Mouse (Mus musculus): ENCODE results near the gene Lpar6. TPM values are rescaled to one million over a fixed set of nuclear protein-coding genes. Genes with fewer than 3 reads are reported as not detected.
A peak's percentile ranks its signal among the peaks of the same experiment; 100 is the strongest.

Lpar6 gene
- polyA plus RNA-seq, 1 experiment: 12.9 TPM

- Histone ChIP-seq H3K4me3 (ENCODE audit: low read depth, low read length) (no peak overlapping the region), H3K9me3 (replicated peaks; ENCODE audit: control insufficient read depth, insufficient read depth, low read length, poor library complexity, severe bottlenecking) (no peaks in the 10 kb centered on the region), H3K9ac (ENCODE audit: low read depth, poor library complexity, severe bottlenecking) (no peak overlapping the region), H3K4me1 (ENCODE audit: control insufficient read depth, insufficient read depth, low read length) (no peaks in the 10 kb centered on the region), H3K27ac (ENCODE audit: insufficient read depth, low read length) (no peak overlapping the region), H3K27me3 (ENCODE audit: control insufficient read depth, insufficient read depth, low read length, poor library complexity, severe bottlenecking) (no peaks in the 10 kb centered on the region), H3K36me3 (ENCODE audit: control insufficient read depth, insufficient read depth, low read length, poor library complexity, severe bottlenecking) (no peaks in the 10 kb centered on the region)
- TF ChIP-seq CTCF (IDR thresholded peaks at IDR 0.05; ENCODE audit: low read depth, low read length): no peak
- TF ChIP-seq EP300 (IDR thresholded peaks at IDR 0.05; ENCODE audit: insufficient read depth, low read depth, low read length): no peak
- no peak for TF ChIP-seq POLR2A (IDR thresholded peaks at IDR 0.05; ENCODE audit: insufficient read depth, low read length)
These were observed 26.2 kb upstream of the Lpar6 start for GRCm38 (mm10) chr14:73211477-73211876.

- H3K27ac ChIP-seq (ENCODE audit: insufficient read depth, low read length): no peak overlapping the region
- no peaks in the 10 kb centered on the region for H3K36me3 ChIP-seq (ENCODE audit: control insufficient read depth, insufficient read depth, low read length, poor library complexity, severe bottlenecking)
- no peaks in the 10 kb centered on the region for H3K27me3 ChIP-seq (ENCODE audit: control insufficient read depth, insufficient read depth, low read length, poor library complexity, severe bottlenecking)
- TF ChIP-seq CTCF (IDR thresholded peaks at IDR 0.05; ENCODE audit: low read depth, low read length): no peak
- no peak for TF ChIP-seq POLR2A (IDR thresholded peaks at IDR 0.05; ENCODE audit: insufficient read depth, low read length)
- no peak for TF ChIP-seq EP300 (IDR thresholded peaks at IDR 0.05; ENCODE audit: insufficient read depth, low read depth, low read length)
- H3K4me1 ChIP-seq (ENCODE audit: control insufficient read depth, insufficient read depth, low read length): no peaks in the 10 kb centered on the region
- no peak overlapping the region for H3K9ac ChIP-seq (ENCODE audit: low read depth, poor library complexity, severe bottlenecking)
- no peaks in the 10 kb centered on the region for H3K9me3 ChIP-seq (replicated peaks; ENCODE audit: control insufficient read depth, insufficient read depth, low read length, poor library complexity, severe bottlenecking)
- H3K4me3 ChIP-seq (ENCODE audit: low read depth, low read length): no peak overlapping the region
These were observed 20.6 kb upstream of the Lpar6 start for GRCm38 (mm10) chr14:73217062-73217461.

- Histone ChIP-seq H3K9me3 (replicated peaks; ENCODE audit: control insufficient read depth, insufficient read depth, low read length, poor library complexity, severe bottlenecking) (no peaks in the 10 kb centered on the region), H3K4me3 (ENCODE audit: low read depth, low read length) (no peak overlapping the region), H3K4me1 (ENCODE audit: control insufficient read depth, insufficient read depth, low read length) (no peaks in the 10 kb centered on the region), H3K27me3 (ENCODE audit: control insufficient read depth, insufficient read depth, low read length, poor library complexity, severe bottlenecking) (no peaks in the 10 kb centered on the region), H3K27ac (ENCODE audit: insufficient read depth, low read length) (no peak overlapping the region), H3K36me3 (ENCODE audit: control insufficient read depth, insufficient read depth, low read length, poor library complexity, severe bottlenecking) (no peaks in the 10 kb centered on the region), H3K9ac (ENCODE audit: low read depth, poor library complexity, severe bottlenecking) (no peak overlapping the region)
- TF ChIP-seq CTCF (IDR thresholded peaks at IDR 0.05; ENCODE audit: low read depth, low read length) (no peak), POLR2A (IDR thresholded peaks at IDR 0.05; ENCODE audit: insufficient read depth, low read length) (no peak), EP300 (IDR thresholded peaks at IDR 0.05; ENCODE audit: insufficient read depth, low read depth, low read length) (no peak)
These were observed 15.3 kb upstream of the Lpar6 start for GRCm38 (mm10) chr14:73222316-73222970.

GRCm38 (mm10) chr14:73226346-73226745, 11.3 kb upstream of the Lpar6 start:
- H3K4me1 ChIP-seq (ENCODE audit: control insufficient read depth, insufficient read depth, low read length): peaks cover 1% of the 10 kb centered on the region
- no peak overlapping the region for H3K27ac ChIP-seq (ENCODE audit: insufficient read depth, low read length)
- TF ChIP-seq CTCF (IDR thresholded peaks at IDR 0.05; ENCODE audit: low read depth, low read length) (no peak), POLR2A (IDR thresholded peaks at IDR 0.05; ENCODE audit: insufficient read depth, low read length) (no peak), EP300 (IDR thresholded peaks at IDR 0.05; ENCODE audit: insufficient read depth, low read depth, low read length) (no peak)
- H3K36me3 ChIP-seq (ENCODE audit: control insufficient read depth, insufficient read depth, low read length, poor library complexity, severe bottlenecking): no peaks in the 10 kb centered on the region
- no peaks in the 10 kb centered on the region for H3K27me3 ChIP-seq (ENCODE audit: control insufficient read depth, insufficient read depth, low read length, poor library complexity, severe bottlenecking)
- no peak overlapping the region for H3K4me3 ChIP-seq (ENCODE audit: low read depth, low read length)
- 0 out of 2 replicates have a peak, but pooled peaks cover 2% of the 10 kb centered on the region for H3K9me3 ChIP-seq (replicated peaks; ENCODE audit: control insufficient read depth, insufficient read depth, low read length, poor library complexity, severe bottlenecking)
- no peak overlapping the region for H3K9ac ChIP-seq (ENCODE audit: low read depth, poor library complexity, severe bottlenecking)

- H3K4me3 ChIP-seq (ENCODE audit: low read depth, low read length): no peak overlapping the region
- peaks cover 1% of the 10 kb centered on the region for H3K4me1 ChIP-seq (ENCODE audit: control insufficient read depth, insufficient read depth, low read length)
- H3K27ac ChIP-seq (ENCODE audit: insufficient read depth, low read length): no peak overlapping the region
- H3K27me3 ChIP-seq (ENCODE audit: control insufficient read depth, insufficient read depth, low read length, poor library complexity, severe bottlenecking): no peaks in the 10 kb centered on the region
- H3K9ac ChIP-seq (ENCODE audit: low read depth, poor library complexity, severe bottlenecking): no peak overlapping the region
- H3K36me3 ChIP-seq (ENCODE audit: control insufficient read depth, insufficient read depth, low read length, poor library complexity, severe bottlenecking): no peaks in the 10 kb centered on the region
- TF ChIP-seq EP300 (IDR thresholded peaks at IDR 0.05; ENCODE audit: insufficient read depth, low read depth, low read length) (no peak), POLR2A (IDR thresholded peaks at IDR 0.05; ENCODE audit: insufficient read depth, low read length) (no peak), CTCF (IDR thresholded peaks at IDR 0.05; ENCODE audit: low read depth, low read length) (no peak)
- 0 out of 2 replicates have a peak, but pooled peaks cover 2% of the 10 kb centered on the region for H3K9me3 ChIP-seq (replicated peaks; ENCODE audit: control insufficient read depth, insufficient read depth, low read length, poor library complexity, severe bottlenecking)
These were observed 10.8 kb upstream of the Lpar6 start for GRCm38 (mm10) chr14:73226849-73227248.

- Histone ChIP-seq H3K9me3 (replicated peaks; ENCODE audit: control insufficient read depth, insufficient read depth, low read length, poor library complexity, severe bottlenecking) (peaks cover 8% of the 10 kb centered on the region), H3K27ac (ENCODE audit: insufficient read depth, low read length) (peak overlapping the region; percentile 87), H3K9ac (ENCODE audit: low read depth, poor library complexity, severe bottlenecking) (no peak overlapping the region), H3K27me3 (ENCODE audit: control insufficient read depth, insufficient read depth, low read length, poor library complexity, severe bottlenecking) (no peaks in the 10 kb centered on the region), H3K4me1 (ENCODE audit: control insufficient read depth, insufficient read depth, low read length) (peaks cover 8% of the 10 kb centered on the region), H3K4me3 (ENCODE audit: low read depth, low read length) (no peak overlapping the region), H3K36me3 (ENCODE audit: control insufficient read depth, insufficient read depth, low read length, poor library complexity, severe bottlenecking) (no peaks in the 10 kb centered on the region; the same call in 1 of the 2 replicates)
- no peak for TF ChIP-seq POLR2A (IDR thresholded peaks at IDR 0.05; ENCODE audit: insufficient read depth, low read length)
- TF ChIP-seq EP300 (IDR thresholded peaks at IDR 0.05; ENCODE audit: insufficient read depth, low read depth, low read length): peak; percentile 73; the same call in 1 of the 2 replicates
- TF ChIP-seq CTCF (IDR thresholded peaks at IDR 0.05; ENCODE audit: low read depth, low read length): no peak
These were observed 6.3 kb upstream of the Lpar6 start for GRCm38 (mm10) chr14:73231286-73231982.

Data from ES-Bruce4 (cell line).